Mouse (Mus musculus) CH12F3 (cell line): ENCODE data around the gene Sfrp2.

Experiments
- in situ Hi-C: fragments of 300-500 bp; cut with MboI; formaldehyde crosslinking; loops from 2 replicates; pipeline ENCODE4 v1.14.3; 2020; ENCODE audit warnings: low sequenced_read_pairs

The Sfrp2 gene

DNA sequence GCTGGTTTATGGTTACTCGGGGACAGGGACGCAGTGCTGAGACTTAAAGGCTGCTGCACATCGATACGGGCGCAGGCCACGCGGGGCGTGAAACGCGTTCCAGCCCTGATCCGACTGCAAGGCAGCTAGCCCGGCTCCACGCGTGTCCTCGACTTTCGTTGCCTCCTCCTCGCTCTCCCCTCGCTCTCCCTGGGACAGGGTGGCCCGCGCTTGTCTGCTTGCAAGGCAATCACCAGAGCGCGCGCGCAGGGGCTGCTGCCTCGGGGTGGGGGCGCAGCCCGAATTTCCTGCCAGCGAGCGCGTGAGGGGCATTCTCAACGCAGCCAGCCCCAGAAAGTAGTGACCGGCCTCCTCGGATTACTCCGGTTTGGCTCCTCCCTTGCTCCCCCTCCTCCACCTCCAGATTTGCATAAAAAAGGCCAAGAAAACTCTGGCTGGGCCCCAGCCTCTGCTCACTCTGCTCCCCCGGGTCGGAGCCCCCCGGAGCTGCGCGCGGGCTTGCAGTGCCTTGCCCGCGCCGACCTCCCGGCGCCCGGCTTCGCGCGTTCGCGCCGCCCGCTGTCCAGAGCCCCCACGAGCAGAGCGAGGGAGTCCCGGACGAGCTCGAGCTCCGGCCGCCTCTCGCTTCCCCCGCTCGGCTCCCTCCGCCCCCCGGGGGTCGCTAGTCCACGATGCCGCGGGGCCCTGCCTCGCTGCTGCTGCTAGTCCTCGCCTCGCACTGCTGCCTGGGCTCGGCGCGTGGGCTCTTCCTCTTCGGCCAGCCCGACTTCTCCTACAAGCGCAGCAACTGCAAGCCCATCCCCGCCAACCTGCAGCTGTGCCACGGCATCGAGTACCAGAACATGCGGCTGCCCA is at the start of gene Sfrp2:
Sfrp2 (plus strand) TSS at position 451 of the 855 bp plus-strand sequence.
- in situ Hi-C loops, result no loop called here

DNA sequence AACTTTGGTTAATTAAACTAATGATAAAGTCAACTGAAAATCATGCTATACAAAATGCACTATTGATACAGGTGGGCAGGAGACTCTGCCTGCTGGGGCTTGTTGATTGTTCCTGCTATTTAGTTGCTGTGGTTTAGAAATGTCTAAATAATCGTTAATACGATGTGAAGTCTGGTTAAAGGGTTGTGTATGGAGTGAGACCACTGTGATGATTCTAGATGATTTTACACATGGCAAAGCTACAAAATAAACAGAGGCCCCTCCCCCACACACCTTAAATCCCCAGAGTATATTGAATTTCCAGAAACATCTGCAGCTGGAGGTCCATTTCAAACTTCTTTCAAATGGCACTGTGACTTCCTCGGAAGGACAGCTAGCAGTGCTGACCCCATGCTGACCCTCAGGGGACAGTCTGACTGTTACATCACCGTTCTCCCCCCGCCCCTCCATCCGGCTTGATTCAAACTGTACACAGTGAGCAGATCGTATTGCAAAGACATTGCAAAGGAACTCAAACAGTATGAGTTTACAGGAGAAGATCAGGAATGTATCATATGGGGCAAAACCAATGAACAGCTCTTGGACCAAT is 48.4 kb upstream of the Sfrp2 start:
- in situ Hi-C loops, result no loop called here

DNA sequence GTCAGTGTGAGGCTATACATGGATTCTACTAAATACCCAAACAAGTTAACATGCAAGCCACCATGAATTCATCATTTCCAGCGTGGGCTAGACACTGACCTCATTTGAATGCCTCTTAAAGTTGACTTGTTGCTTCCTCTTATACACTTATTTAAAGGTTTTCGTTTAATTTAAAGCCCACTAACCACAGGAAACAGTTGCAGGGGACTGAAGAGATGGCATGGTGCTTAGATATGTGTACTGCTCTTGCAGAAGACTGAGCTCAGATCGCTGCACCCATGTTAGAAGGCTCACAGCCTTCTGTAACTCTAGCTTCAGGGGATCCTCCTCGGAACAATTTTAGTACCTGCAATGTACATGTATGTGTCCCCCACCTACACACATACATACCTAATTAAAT is 47.5 kb upstream of the Sfrp2 start:
- in situ Hi-C loops, result no loop called here

DNA sequence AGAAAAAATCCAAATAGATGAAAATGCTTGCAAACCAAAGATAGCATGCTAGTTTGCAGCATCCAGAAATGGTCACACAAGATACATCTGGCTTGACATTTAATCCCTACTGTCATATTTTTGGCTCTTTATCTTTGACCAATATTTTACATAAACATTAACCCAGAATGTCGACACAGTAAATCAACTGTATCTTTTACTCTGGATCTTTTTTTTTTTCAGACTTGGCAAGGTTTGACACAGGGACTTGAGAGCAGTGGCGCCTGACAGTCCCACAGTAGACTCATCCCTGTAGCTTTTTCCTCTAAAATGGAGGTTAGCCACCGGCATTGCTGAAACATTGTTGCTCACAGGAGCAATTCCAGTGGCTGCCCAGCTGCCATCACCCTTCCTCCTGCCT is 37.9 kb upstream of the Sfrp2 start:
- in situ Hi-C loops, result no loop called here

GRCm38 (mm10) chr3:83728675-83729390 is 37.3 kb upstream of the Sfrp2 start:
- in situ Hi-C loops, result no loop called here

- in situ Hi-C loops, result no loop called here
These were observed 32.1 kb upstream of the Sfrp2 start for GRCm38 (mm10) chr3:83733985-83734384.

DNA sequence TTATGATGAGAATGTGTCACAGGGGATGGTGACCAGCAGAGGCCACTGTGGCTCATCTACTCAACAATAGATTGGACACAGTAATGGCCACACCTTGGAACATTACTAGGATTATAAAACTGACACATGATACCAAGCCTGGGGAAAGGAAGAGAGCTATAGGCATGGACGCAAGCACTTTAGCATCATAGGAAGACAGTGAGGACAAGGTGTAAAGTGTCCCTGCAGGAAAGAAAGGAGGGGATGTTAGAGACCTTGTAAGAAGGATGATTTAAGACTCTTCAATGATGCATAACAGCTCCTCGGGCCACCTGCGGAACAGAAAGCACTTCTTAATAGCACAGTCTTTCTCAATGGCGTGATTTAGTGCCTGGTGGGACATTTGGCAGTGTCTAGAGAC is 29.1 kb upstream of the Sfrp2 start:
- in situ Hi-C loops, result no loop called here

- in situ Hi-C loops, result no loop called here
These were observed 25.9 kb upstream of the Sfrp2 start for GRCm38 (mm10) chr3:83740246-83740645.

DNA sequence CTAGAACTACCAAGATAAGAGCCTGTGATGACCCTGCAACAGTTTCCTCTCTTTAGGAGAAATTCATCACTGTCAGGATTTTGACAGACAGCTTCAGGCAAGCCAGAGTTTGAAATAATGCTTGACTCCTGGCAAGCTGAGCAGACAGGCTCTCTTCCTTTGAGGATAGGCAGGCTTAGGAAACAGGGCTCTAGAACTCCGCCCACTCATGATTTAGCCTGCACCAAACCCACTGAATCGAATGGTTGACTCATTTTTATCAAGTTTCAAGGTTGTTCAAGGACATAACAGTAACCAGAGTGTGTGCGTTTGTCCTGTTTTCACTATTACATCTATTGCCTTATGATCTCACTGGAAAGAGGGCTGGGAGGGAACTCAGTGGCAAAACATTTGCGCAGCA is 18.8 kb upstream of the Sfrp2 start:
- in situ Hi-C loops, result no loop called here

DNA sequence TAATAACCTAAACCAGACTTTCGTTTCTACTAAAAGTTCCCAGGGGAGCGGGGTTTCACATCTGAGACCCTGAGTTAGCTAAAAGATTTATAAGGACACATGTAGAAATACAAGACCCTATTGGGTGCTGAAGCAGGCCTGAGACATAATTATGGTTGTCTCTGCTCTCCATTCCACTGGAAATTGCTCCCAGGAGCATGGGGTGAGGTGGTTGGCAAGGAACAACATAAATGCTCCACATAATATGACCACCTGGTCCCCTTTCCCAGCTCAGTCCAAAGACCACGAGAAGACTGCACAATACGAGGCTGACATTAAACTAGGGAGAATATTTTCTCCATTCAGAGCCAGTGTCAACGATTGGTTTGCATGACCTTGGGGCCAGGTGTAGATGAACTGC is 18.2 kb upstream of the Sfrp2 start:
- in situ Hi-C loops, result no loop called here

DNA sequence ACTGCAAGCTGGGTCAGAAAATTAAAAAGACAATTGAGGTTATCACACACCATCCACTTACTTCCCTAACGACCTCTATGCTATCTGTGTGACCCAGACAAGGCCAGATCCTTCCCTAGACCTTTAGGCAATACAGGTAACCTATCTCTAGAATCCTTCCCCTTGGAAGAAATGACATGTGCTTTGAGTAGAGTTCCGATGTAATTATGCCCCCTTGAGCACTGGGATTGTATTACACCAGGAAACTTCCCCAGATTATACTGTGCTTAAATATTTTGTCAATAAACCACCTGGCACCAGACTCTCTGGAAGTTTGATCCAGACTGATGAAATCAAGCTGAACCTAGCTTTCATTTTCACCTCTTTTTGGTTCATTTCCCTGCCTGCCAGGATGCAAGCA is 14.5 kb upstream of the Sfrp2 start:
- in situ Hi-C loops, result no loop called here

- in situ Hi-C loops, result no loop called here
These were observed 13.9 kb upstream of the Sfrp2 start for GRCm38 (mm10) chr3:83752196-83752595.

GRCm38 (mm10) chr3:83755043-83755635 is 11.0 kb upstream of the Sfrp2 start:
- in situ Hi-C loops, result no loop called here

DNA sequence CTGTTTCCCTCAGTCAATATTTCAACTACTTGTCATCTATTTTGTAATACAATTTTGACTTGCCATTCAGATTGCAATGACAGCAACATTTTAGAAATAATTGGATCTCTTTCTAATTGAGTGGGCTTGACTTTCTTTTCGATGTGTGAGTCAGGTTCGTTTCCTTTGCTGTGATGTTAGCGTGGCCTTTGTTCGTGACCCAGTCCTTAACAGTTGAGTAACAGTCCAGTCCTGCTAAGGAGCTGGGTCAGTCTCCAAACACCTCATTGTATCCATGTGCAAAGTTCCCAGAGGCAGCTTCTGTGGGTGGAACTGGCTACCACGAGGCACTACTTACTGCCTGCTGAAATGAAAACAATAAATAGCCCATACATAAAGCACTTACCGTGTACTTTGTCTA is 10.5 kb upstream of the Sfrp2 start:
- in situ Hi-C loops, result no loop called here

- in situ Hi-C loops, result no loop called here
These were observed 3.8 kb upstream of the Sfrp2 start for GRCm38 (mm10) chr3:83762361-83762760.

DNA sequence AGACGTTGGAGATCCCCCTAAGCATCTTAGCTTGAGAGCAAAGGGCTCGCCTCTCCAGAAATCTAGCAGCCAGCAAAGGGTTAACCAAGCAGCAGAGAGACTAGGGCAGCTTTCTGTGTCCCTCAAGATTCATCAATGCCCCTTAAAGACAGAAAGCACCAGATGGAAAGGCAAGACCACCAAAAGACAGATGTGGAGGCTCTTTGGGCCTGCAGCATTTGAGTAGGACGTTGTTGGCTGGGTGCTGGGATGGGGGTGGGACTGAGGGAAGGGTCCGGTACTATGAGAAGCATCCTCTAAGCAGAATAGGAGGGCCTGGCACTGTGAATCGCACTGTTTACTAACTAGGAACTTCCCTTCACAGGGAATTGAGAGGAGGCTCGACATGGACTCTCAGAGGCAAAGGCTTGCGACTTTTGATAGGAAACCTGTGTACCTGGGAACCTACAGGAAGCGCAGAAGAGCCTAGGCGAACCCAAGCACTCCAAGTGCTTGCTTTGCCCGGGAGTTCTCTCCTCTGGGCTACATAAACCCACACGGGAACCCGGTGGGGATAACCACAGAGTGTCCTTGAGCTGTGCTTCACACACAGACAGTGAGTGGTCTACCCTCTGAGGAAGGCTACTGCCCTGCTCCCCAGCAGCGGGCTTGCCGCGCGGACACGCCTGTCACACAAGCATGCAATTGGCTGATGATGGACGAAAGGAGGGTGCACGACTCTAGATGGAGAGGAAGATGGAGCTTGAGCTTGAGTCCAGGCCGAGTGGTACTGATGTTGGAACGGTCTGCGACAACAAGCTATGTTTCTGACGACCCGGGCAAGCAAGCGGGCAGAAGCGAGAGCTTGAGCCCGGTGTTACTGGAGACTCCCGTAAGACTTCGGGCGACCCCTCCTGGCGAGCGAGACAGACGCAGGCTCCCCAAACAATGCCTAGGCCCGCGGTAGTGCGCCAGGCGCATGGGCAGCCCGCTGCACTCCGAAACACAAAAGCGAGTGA is 2.3 kb upstream of the Sfrp2 start:
- in situ Hi-C loops, result no loop called here

DNA sequence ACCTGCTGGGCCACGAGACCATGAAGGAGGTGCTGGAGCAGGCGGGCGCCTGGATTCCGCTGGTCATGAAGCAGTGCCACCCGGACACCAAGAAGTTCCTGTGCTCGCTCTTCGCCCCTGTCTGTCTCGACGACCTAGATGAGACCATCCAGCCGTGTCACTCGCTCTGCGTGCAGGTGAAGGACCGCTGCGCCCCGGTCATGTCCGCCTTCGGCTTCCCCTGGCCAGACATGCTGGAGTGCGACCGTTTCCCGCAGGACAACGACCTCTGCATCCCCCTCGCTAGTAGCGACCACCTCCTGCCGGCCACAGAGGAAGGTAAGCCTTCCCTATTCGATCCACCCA is 577 bp downstream of the Sfrp2 start:
- in situ Hi-C loops, result no loop called here

GRCm38 (mm10) chr3:83767121-83767520 is 1.0 kb downstream of the Sfrp2 start:
- in situ Hi-C loops, result no loop called here

- in situ Hi-C loops, result no loop called here
These were observed 2.3 kb downstream of the Sfrp2 start for GRCm38 (mm10) chr3:83768293-83769035.

GRCm38 (mm10) chr3:83769036-83769410 is 2.9 kb downstream of the Sfrp2 start:
- in situ Hi-C loops, result no loop called here
